Mouse (Mus musculus) hindbrain, postnatal 0 days (tissue): ENCODE measurements at regions not wholly inside any gene's neighbourhood (a gene's known extent, or its start where the extent isn't known, plus 50 kb on each side); places are given as distances from the start of the nearest gene placed in this dataset.

Experiments used
- ATAC-seq: fragments of 200-750 bp; cut with Nextera tagmentation; 2 replicates; pipeline ENCODE4 v1.8.0; 2017; ENCODE audit warnings: mild to moderate bottlenecking, moderate TSS enrichment, moderate library complexity
- DNase-seq: peaks from one replicate; pipeline ENCODE4 v3.0.0-alpha.2; 2015; ENCODE audit warnings: low spot score
- H3K27ac ChIP-seq: fragments of 300-500 bp; sonication (generic); 2 replicates; pipeline ENCODE4 v1.5.1; 2014; ENCODE audit warnings: mild to moderate bottlenecking
- H3K27me3 ChIP-seq: fragments of 300-500 bp; sonication (generic); 2 replicates; pipeline ENCODE4 v1.6.1; 2014; ENCODE audit warnings: low read length, mixed read lengths; ENCODE audit not compliant: insufficient read depth
- H3K36me3 ChIP-seq: fragments of 300-500 bp; sonication (generic); 2 replicates; pipeline ENCODE4 v1.6.1; 2014; ENCODE audit warnings: low read length, mixed read lengths; ENCODE audit not compliant: insufficient read depth
- H3K4me1 ChIP-seq: fragments of 300-500 bp; sonication (generic); 2 replicates; pipeline ENCODE4 v1.6.1; 2014; ENCODE audit warnings: antibody characterized with exemption, low read length, mixed read lengths; ENCODE audit not compliant: insufficient read depth
- H3K4me2 ChIP-seq: fragments of 300-500 bp; sonication (generic); 2 replicates; pipeline ENCODE4 v1.6.1; 2014; ENCODE audit warnings: low read depth, mild to moderate bottlenecking, low read length, moderate library complexity, mixed read lengths
- H3K4me3 ChIP-seq: fragments of 300-500 bp; sonication (generic); 2 replicates; pipeline ENCODE4 v1.5.1; 2014; ENCODE audit warnings: low read length
- H3K9ac ChIP-seq: fragments of 300-500 bp; sonication (generic); replicated peaks from 2 replicates; pipeline ENCODE4 v1.6.1; 2014; ENCODE audit warnings: mild to moderate bottlenecking, low read length, moderate library complexity, mixed read lengths
- H3K9me3 ChIP-seq: fragments of 300-500 bp; sonication (generic); 2 replicates; pipeline ENCODE4 v1.6.1; 2016; ENCODE audit warnings: low read length, mixed read lengths
- CTCF ChIP-seq: IDR thresholded peaks from 2 replicates; pipeline ENCODE4 v1.5.1; 2016; ENCODE audit warnings: antibody characterized with exemption, control low read depth, low read depth
- WGBS: fragments of 180-500 bp; shearing (Covaris S2); extraction: QIAGEN DNeasy Blood & Tissue Kit; methylation state at CpG from one replicate; pipeline ENCODE4 v1.1.7; 2014; 5-methylcytosine and 5-hydroxymethylcytosine counted together

GRCm38 (mm10) chr17:4636796-4637353 is 357.3 kb upstream of the Arid1b start:
- no peak overlapping the region for H3K9ac ChIP-seq
- no peak overlapping the region for H3K4me2 ChIP-seq
- no peak for TF ChIP-seq CTCF
- 32% methylated on average over 5 of the region's 5 CpGs for WGBS
- H3K36me3 ChIP-seq, result no peaks in the 10 kb centered on the region
- H3K4me1 ChIP-seq, result no peaks in the 10 kb centered on the region
- DNase-seq (no peak), ATAC-seq (no peak)
- H3K27me3 ChIP-seq, result no peaks in the 10 kb centered on the region
- 0 out of 2 replicates have a peak, but pooled peaks cover 2% of the 10 kb centered on the region for H3K9me3 ChIP-seq
- H3K4me3 ChIP-seq, result no peak overlapping the region
- no peak overlapping the region for H3K27ac ChIP-seq

GRCm38 (mm10) chr17:4639531-4639930 is 354.6 kb upstream of the Arid1b start:
- no peaks in the 10 kb centered on the region for H3K36me3 ChIP-seq
- no peak overlapping the region for H3K4me3 ChIP-seq
- no peak overlapping the region for H3K4me2 ChIP-seq
- ATAC-seq, result no peak
- no peak for TF ChIP-seq CTCF
- WGBS, result 89% methylated on average over 4 of the region's 4 CpGs
- no peaks in the 10 kb centered on the region for H3K27me3 ChIP-seq
- no peak overlapping the region for H3K27ac ChIP-seq
- H3K9ac ChIP-seq, result no peak overlapping the region
- H3K9me3 ChIP-seq, result 0 out of 2 replicates have a peak, but pooled peaks cover 2% of the 10 kb centered on the region
- DNase-seq, result no peak
- no peaks in the 10 kb centered on the region for H3K4me1 ChIP-seq

GRCm38 (mm10) chr17:4640555-4640954 is 353.6 kb upstream of the Arid1b start:
- Histone ChIP-seq H3K4me3 (no peak overlapping the region), H3K4me1 (no peaks in the 10 kb centered on the region), H3K9me3 (0 out of 2 replicates have a peak, but pooled peaks cover 2% of the 10 kb centered on the region), H3K36me3 (no peaks in the 10 kb centered on the region), H3K9ac (no peak overlapping the region), H3K27ac (no peak overlapping the region), H3K4me2 (no peak overlapping the region), H3K27me3 (no peaks in the 10 kb centered on the region)
- DNase-seq, result no peak
- 81% methylated on average over 7 of the region's 7 CpGs for WGBS
- ATAC-seq, result no peak
- TF ChIP-seq CTCF, result no peak

GRCm38 (mm10) chr17:4641166-4641565 is 353.0 kb upstream of the Arid1b start:
- 64% methylated on average over 4 of the region's 4 CpGs for WGBS
- H3K36me3 ChIP-seq, result no peaks in the 10 kb centered on the region
- H3K4me1 ChIP-seq, result no peaks in the 10 kb centered on the region
- DNase-seq (no peak), ATAC-seq (no peak)
- no peaks in the 10 kb centered on the region for H3K27me3 ChIP-seq
- TF ChIP-seq CTCF, result no peak
- H3K9me3 ChIP-seq, result 0 out of 2 replicates have a peak, but pooled peaks cover 2% of the 10 kb centered on the region
- H3K4me3 ChIP-seq, result no peak overlapping the region
- H3K9ac ChIP-seq, result no peak overlapping the region
- no peak overlapping the region for H3K4me2 ChIP-seq
- H3K27ac ChIP-seq, result no peak overlapping the region

GRCm38 (mm10) chr17:4642046-4642445 is 352.1 kb upstream of the Arid1b start:
- H3K27me3 ChIP-seq, result no peaks in the 10 kb centered on the region
- H3K9me3 ChIP-seq, result 0 out of 2 replicates have a peak, but pooled peaks cover 2% of the 10 kb centered on the region
- H3K4me3 ChIP-seq, result no peak overlapping the region
- no peak for DNase-seq
- TF ChIP-seq CTCF, result no peak
- H3K4me1 ChIP-seq, result no peaks in the 10 kb centered on the region
- no peak for ATAC-seq
- H3K27ac ChIP-seq, result no peak overlapping the region
- no peaks in the 10 kb centered on the region for H3K36me3 ChIP-seq
- 69% methylated on average over 1 of the region's 1 CpGs for WGBS
- H3K9ac ChIP-seq, result no peak overlapping the region
- H3K4me2 ChIP-seq, result no peak overlapping the region

- no peak overlapping the region for H3K4me3 ChIP-seq
- no peak for ATAC-seq
- no peak overlapping the region for H3K4me2 ChIP-seq
- no peak overlapping the region for H3K27ac ChIP-seq
- no peak for TF ChIP-seq CTCF
- no peak for DNase-seq
- no peaks in the 10 kb centered on the region for H3K27me3 ChIP-seq
- H3K36me3 ChIP-seq, result no peaks in the 10 kb centered on the region
- WGBS, result 79% methylated on average over 6 of the region's 6 CpGs
- no peak overlapping the region for H3K9ac ChIP-seq
- 0 out of 2 replicates have a peak, but pooled peaks cover 2% of the 10 kb centered on the region for H3K9me3 ChIP-seq
- no peaks in the 10 kb centered on the region for H3K4me1 ChIP-seq
These were observed 350.8 kb upstream of the Arid1b start for GRCm38 (mm10) chr17:4643343-4643742.

- no peak for DNase-seq
- no peak for ATAC-seq
- H3K36me3 ChIP-seq, result no peaks in the 10 kb centered on the region
- no peak overlapping the region for H3K4me2 ChIP-seq
- TF ChIP-seq CTCF, result no peak
- H3K9ac ChIP-seq, result no peak overlapping the region
- H3K27ac ChIP-seq, result no peak overlapping the region
- WGBS, result 89% methylated on average over 4 of the region's 4 CpGs
- H3K4me1 ChIP-seq, result no peaks in the 10 kb centered on the region
- H3K9me3 ChIP-seq, result no peaks in the 10 kb centered on the region
- H3K4me3 ChIP-seq, result no peak overlapping the region
- H3K27me3 ChIP-seq, result no peaks in the 10 kb centered on the region
These were observed 345.5 kb upstream of the Arid1b start for GRCm38 (mm10) chr17:4648603-4649002.
